Mouse (Mus musculus): ENCODE data around the gene Hnrnpab.
"Not testable (repeated sequence)": the region's sequence is repeated elsewhere in the genome, so short reads cannot be mapped to it uniquely, and the experiment has no call there.

The Hnrnpab gene

GRCm38 (mm10) chr11:51633721-51634120 is 27.1 kb upstream of the Hnrnpab start:
- no peak for DNase-seq

- not testable (repeated sequence) for DNase-seq
These were observed 26.6 kb upstream of the Hnrnpab start for GRCm38 (mm10) chr11:51633200-51633599.

- DNase-seq: no peak
These were observed 25.6 kb upstream of the Hnrnpab start for GRCm38 (mm10) chr11:51632130-51632753.

- DNase-seq: no peak
These were observed 23.1 kb upstream of the Hnrnpab start for GRCm38 (mm10) chr11:51629651-51630314.

GRCm38 (mm10) chr11:51627907-51628306 is 21.3 kb upstream of the Hnrnpab start:
- no peak for DNase-seq

- no peak for DNase-seq
These were observed 20.8 kb upstream of the Hnrnpab start for GRCm38 (mm10) chr11:51627425-51627824.

- DNase-seq: no peak
These were observed 18.7 kb upstream of the Hnrnpab start for GRCm38 (mm10) chr11:51625187-51625820.

GRCm38 (mm10) chr11:51622971-51623491 is 16.4 kb upstream of the Hnrnpab start:
- peak; percentile 61 for DNase-seq

- DNase-seq: no peak
These were observed 15.1 kb upstream of the Hnrnpab start for GRCm38 (mm10) chr11:51621776-51622175.

- DNase-seq: no peak
These were observed 13.4 kb upstream of the Hnrnpab start for GRCm38 (mm10) chr11:51620084-51620483.

GRCm38 (mm10) chr11:51619409-51620060 is 12.9 kb upstream of the Hnrnpab start, which contains the start of gene Nhp2:
Nhp2 (plus strand) TSS chr11:51619735.
- DNase-seq: peak; percentile 90

GRCm38 (mm10) chr11:51618894-51619408 is 12.3 kb upstream of the Hnrnpab start:
- DNase-seq: no peak

GRCm38 (mm10) chr11:51617693-51618092 is 11.0 kb upstream of the Hnrnpab start:
- DNase-seq: peak; percentile 68

- DNase-seq: not testable (repeated sequence)
These were observed 9.5 kb upstream of the Hnrnpab start for GRCm38 (mm10) chr11:51616113-51616512.

GRCm38 (mm10) chr11:51615601-51616000 is 9.0 kb upstream of the Hnrnpab start:
- no peak for DNase-seq

- DNase-seq: no peak
These were observed 8.5 kb upstream of the Hnrnpab start for GRCm38 (mm10) chr11:51615129-51615528.

GRCm38 (mm10) chr11:51614256-51614655 is 7.6 kb upstream of the Hnrnpab start:
- DNase-seq: no peak

- not testable (repeated sequence) for DNase-seq
These were observed 3.3 kb upstream of the Hnrnpab start for GRCm38 (mm10) chr11:51609940-51610339.

GRCm38 (mm10) chr11:51609266-51609909 is 2.7 kb upstream of the Hnrnpab start:
- DNase-seq: no peak

GRCm38 (mm10) chr11:51607096-51607738 is 570 bp upstream of the Hnrnpab start:
- no peak for DNase-seq

- DNase-seq: peak; percentile 78
These were observed 823 bp downstream of the Hnrnpab start for GRCm38 (mm10) chr11:51605602-51606446.
